Comparison of ENCODE assay signal across 8 mouse cellular contexts in the genomic region with DNA sequence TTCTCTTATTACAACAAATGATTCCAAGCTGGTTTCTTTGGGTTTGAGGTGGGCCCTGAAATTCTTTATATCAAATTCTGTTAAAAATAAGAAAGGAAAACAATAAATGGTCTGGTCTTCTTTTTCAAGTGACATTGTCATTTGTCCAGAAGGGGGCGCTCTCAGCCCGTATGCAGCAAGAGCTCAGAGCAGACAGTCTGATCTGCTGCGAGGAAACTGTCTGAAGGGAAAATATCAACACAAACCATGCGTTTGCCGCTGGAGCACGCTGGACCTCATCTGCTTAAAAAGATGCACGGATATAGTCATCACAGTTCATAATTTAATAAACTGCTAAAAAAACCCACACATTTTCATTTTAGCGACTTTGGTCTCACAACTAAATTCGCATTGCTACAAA.
DNase-seq lines count a peak whose midpoint lies in the region; ATAC-seq and TF ChIP-seq lines count a peak whose summit lies in the region.

No protein-coding gene starts in this region.

- ATAC-seq in megakaryocyte progenitor cell, adult 5-6 weeks (replicated peaks; ENCODE audit: poor library complexity): peak; percentile 95

- no peak overlapping the region for H3K27ac ChIP-seq in gastrocnemius, adult 2 months

- intact Hi-C loops in gastrocnemius, adult 2 months (cut with DNase I): loop anchor here (5.0 to 10.0 kb wide), 3 partner anchors 151 to 1711 kb away; no protein-coding TSS in a partner anchor

- H3K4me3 ChIP-seq in gastrocnemius, adult 2 months: peak overlapping the region; percentile 12

- peak; percentile 94 for TF ChIP-seq CTCF in gastrocnemius, adult 2 months (IDR thresholded peaks at IDR 0.05)

- peak; percentile 80 for DNase-seq in ZHBTc4 (ENCODE audit: low read depth, low spot score)
- DNase-seq in cerebellum, postnatal 36 days: peak; percentile 78 to 86
- DNase-seq in gastrocnemius, adult 2 months: peak; percentile 75
- peak; percentile 73 for DNase-seq in hindlimb bud, embryonic 11.5 days (ENCODE audit: extremely low spot score, low read depth, low spot score)
- peak; percentile 60 to 76 for DNase-seq in left cerebral cortex, adult 8-10 months (ENCODE audit: low spot score in 2 of 2)
- DNase-seq in right cerebral cortex, postnatal 14 days: peak; percentile 93
- DNase-seq in urinary bladder, postnatal 36 days (ENCODE audit: low spot score in 2 of 2): peak; percentile 28 to 58

Comparison
In these comparisons a context has a peak if more than half of its experiments do, and no peak if none do; other contexts are left out.
1. DNase-seq: peak in every context shown above with its lines; median percentile 93 in right cerebral cortex, postnatal 14 days; 82 in cerebellum, postnatal 36 days; 80 in ZHBTc4; 75 in gastrocnemius, adult 2 months; 73 in hindlimb bud, embryonic 11.5 days; 68 in left cerebral cortex, adult 8-10 months; 43 in urinary bladder, postnatal 36 days.